Mouse (Mus musculus) embryonic facial prominence, embryonic 14.5 days (tissue): ENCODE data around the gene Arl6ip4. TPM values are rescaled to one million over a fixed set of nuclear protein-coding genes. Genes with fewer than 3 reads are reported as not detected.

Experiments
- ATAC-seq: fragments of 200-750 bp; cut with Nextera tagmentation; 2 replicates; pipeline ENCODE4 v1.8.0; 2017; ENCODE audit warnings: low read depth, moderate number of reproducible peaks, moderate TSS enrichment
- DNase-seq: peaks from one replicate; pipeline ENCODE4 v3.0.0-alpha.2; 2015; ENCODE audit warnings: low spot score
- H3K27ac ChIP-seq: fragments of 300-500 bp; sonication (generic); replicated peaks from 2 replicates; pipeline ENCODE4 v1.5.1; 2014; ENCODE audit warnings: low read depth, mild to moderate bottlenecking, low read length, moderate library complexity
- H3K27me3 ChIP-seq: fragments of 300-500 bp; sonication (generic); replicated peaks from 2 replicates; pipeline ENCODE4 v1.6.1; 2014; ENCODE audit warnings: low read length; ENCODE audit not compliant: control insufficient read depth, insufficient read depth
- H3K36me3 ChIP-seq: fragments of 300-500 bp; sonication (generic); 2 replicates; pipeline ENCODE4 v1.6.1; 2014; ENCODE audit warnings: low read length, mixed read lengths; ENCODE audit not compliant: control insufficient read depth, insufficient read depth
- H3K4me1 ChIP-seq: fragments of 300-500 bp; sonication (generic); 2 replicates; pipeline ENCODE4 v1.6.1; 2014; ENCODE audit warnings: antibody characterized with exemption, low read length; ENCODE audit not compliant: control insufficient read depth, insufficient read depth
- H3K4me2 ChIP-seq: fragments of 300-500 bp; sonication (generic); 2 replicates; pipeline ENCODE4 v1.6.1; 2014; ENCODE audit warnings: low read depth, mild to moderate bottlenecking, low read length, moderate library complexity, mixed read lengths
- H3K4me3 ChIP-seq: fragments of 300-500 bp; sonication (generic); 2 replicates; pipeline ENCODE4 v1.5.1; 2014; ENCODE audit warnings: low read depth, mild to moderate bottlenecking, low read length
- H3K9ac ChIP-seq: fragments of 300-500 bp; sonication (generic); 2 replicates; pipeline ENCODE4 v1.6.1; 2014; ENCODE audit warnings: low read depth, mild to moderate bottlenecking, low read length, moderate library complexity, mixed read lengths
- H3K9me3 ChIP-seq: fragments of 300-500 bp; sonication (generic); 2 replicates; pipeline ENCODE4 v1.6.1; 2016; ENCODE audit warnings: low read length; ENCODE audit not compliant: control insufficient read depth
- WGBS: fragments of 180-500 bp; shearing (Covaris S2); extraction: QIAGEN DNeasy Blood & Tissue Kit; methylation state at CpG from one replicate; pipeline ENCODE4 v1.1.7; 2014; 5-methylcytosine and 5-hydroxymethylcytosine counted together
- polyA plus RNA-seq: library from polyadenylated mRNA; unstranded; fragments of >200 nt; fragmentation: Nextera tagmentation; extraction: Ambion mirVana; gene quantifications from 2 replicates; pipeline ENCODE4 v1.2.1, GENCODE M21; 2014

Gene Arl6ip4
- polyA plus RNA-seq, 1 experiment from 2014 or later, result 76.5 TPM

DNA sequence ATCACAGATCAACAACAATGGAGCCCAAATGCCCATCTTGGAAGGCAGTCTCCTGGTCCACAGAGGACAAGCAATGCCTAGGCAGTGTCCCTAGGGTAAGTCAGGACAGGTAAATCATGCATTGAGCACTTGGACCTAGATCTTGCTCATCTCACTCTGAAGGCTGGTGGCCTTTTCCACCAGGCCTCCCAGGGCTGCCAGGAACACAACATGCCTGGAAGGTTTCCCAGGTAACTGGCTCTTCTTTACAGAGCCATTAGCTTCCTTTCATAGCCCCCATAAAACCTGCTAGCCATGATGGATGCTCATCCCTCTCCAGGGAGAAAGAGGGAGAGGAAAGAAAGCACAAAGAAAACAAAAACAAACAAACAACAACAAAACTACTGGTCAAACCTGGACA lies 50.9 kb downstream of the Arl6ip4 start:
- Histone ChIP-seq H3K9me3 (no peaks in the 10 kb centered on the region), H3K27me3 (no peaks in the 10 kb centered on the region), H3K4me3 (no peak overlapping the region), H3K4me2 (no peak overlapping the region), H3K9ac (no peak overlapping the region), H3K36me3 (no peaks in the 10 kb centered on the region), H3K27ac (no peak overlapping the region), H3K4me1 (peaks cover 44% of the 10 kb centered on the region)
- no peak for ATAC-seq
- no peak for DNase-seq

- ATAC-seq (no peak), DNase-seq (no peak)
- H3K27ac ChIP-seq, result no peak overlapping the region
- H3K4me1 ChIP-seq, result peaks cover 44% of the 10 kb centered on the region
- 49% methylated on average over 10 of the region's 10 CpGs for WGBS
- H3K27me3 ChIP-seq, result no peaks in the 10 kb centered on the region
- H3K36me3 ChIP-seq, result no peaks in the 10 kb centered on the region
- H3K4me3 ChIP-seq, result no peak overlapping the region
- no peak overlapping the region for H3K4me2 ChIP-seq
- no peaks in the 10 kb centered on the region for H3K9me3 ChIP-seq
- H3K9ac ChIP-seq, result no peak overlapping the region
These were observed 51.7 kb downstream of the Arl6ip4 start for GRCm38 (mm10) chr5:124167621-124168020.

Other genes starting within 250 kb of the Arl6ip4 start
- gene Hcar1, start 236.1 kb upstream of the Arl6ip4 start, polyA plus RNA-seq, result 1.2 and 2.3 TPM in 2 replicates
- 107 and 109 TPM in 2 replicates for gene Denr, start 208.9 kb upstream of the Arl6ip4 start, polyA plus RNA-seq
- gene Gm43518, start 188.7 kb upstream of the Arl6ip4 start, polyA plus RNA-seq, result 0.67 and 0.68 TPM in 2 replicates
- 4.6 and 6.4 TPM in 2 replicates for gene Ccdc62, start 185.4 kb upstream of the Arl6ip4 start, polyA plus RNA-seq
- 7.5 and 8.4 TPM in 2 replicates for gene Hip1r, start 142.5 kb upstream of the Arl6ip4 start, polyA plus RNA-seq
- gene Vps37b, start 83.8 kb upstream of the Arl6ip4 start, polyA plus RNA-seq, result 30.4 and 31.7 TPM in 2 replicates
- gene Abcb9, start 20.3 kb upstream of the Arl6ip4 start, polyA plus RNA-seq, result 2.1 and 2.3 TPM in 2 replicates
- gene Ogfod2, start 3.8 kb upstream of the Arl6ip4 start, polyA plus RNA-seq, result 14.3 and 16.1 TPM in 2 replicates
- gene Pitpnm2, start 133.7 kb downstream of the Arl6ip4 start, polyA plus RNA-seq, result 7.6 and 8.4 TPM in 2 replicates
- 9.3 and 10.2 TPM in 2 replicates for gene Mphosph9, start 211.9 kb downstream of the Arl6ip4 start, polyA plus RNA-seq
- gene 2810006K23Rik, start 212.0 kb downstream of the Arl6ip4 start, polyA plus RNA-seq, result 9.3 and 10.4 TPM in 2 replicates
- 62.2 and 69.7 TPM in 2 replicates for gene Cdk2ap1, start 247.0 kb downstream of the Arl6ip4 start, polyA plus RNA-seq